Mouse (Mus musculus): Measurements from ENCODE around the gene Arsb.

Gene Arsb

DNA sequence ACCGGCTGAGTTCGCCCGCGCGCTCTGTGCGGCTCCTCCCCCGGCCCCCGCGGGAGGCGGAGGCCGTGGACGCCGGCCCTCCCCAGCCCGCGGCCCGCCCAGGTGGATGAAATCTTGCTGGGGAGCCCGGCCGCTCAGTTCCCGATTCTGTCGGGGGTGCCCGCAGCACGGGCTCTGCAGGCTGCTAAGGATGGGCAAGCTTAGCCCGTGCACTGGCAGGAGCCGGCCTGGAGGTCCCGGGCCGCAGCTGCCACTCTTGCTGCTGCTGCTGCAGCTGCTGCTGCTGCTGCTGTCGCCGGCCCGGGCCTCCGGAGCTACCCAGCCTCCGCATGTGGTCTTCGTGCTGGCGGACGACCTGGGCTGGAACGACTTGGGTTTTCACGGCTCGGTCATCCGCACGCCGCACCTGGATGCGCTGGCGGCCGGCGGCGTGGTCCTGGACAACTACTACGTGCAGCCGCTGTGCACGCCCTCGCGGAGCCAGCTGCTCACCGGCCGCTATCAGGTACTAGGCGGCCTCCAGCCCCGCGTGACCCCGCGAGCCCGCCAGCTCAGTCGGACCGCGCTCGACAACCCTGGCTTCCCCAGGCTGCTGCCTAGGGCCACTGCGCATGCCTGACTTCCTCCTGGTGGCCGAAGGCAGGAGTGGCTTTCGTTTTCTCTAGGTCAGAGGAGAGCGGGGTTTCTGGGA lies at the start of gene Arsb:
Arsb (plus strand) TSS at position 43 of the 691 bp plus-strand sequence.
- ATAC-seq (ENCODE audit: low TSS enrichment), result peak; percentile 77

DNA sequence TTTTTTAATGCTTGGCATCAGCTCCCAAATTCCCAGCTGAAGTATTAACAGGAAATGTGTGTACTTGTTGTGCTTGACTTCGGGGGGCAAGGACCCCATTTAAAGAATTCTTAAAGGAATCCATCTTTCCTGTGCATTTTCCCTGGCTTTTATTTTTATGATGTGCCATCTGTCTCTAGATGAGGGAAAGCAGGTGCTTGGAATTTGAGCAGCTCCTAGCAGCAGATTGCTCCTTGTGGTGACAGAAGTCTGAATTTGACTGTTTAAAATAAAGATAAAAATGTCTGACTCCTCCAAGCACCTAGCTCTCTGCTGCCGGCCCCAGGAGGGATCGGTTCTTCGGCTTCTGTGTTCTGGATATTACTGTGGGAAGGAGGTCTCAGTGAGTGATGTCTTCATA lies 49.5 kb upstream of the Arsb start:
- ATAC-seq (ENCODE audit: low TSS enrichment), result peak; percentile 60

DNA sequence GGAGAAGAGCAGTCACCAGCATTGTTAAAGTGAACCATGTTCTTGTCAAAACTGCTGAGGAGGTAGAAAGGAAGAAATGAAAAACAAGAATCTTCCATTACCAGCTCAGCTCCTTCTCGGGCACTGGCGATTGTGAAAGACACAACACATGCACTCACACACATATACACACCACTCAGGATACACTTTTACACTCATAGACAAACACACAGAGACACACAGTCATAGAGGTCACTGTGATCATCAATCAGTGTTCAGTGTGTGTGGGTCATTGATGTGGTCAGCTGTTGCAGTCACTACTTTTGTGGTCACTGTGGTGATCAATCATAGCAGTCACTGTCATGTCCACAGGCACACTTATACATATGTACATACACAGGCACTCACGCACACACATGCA lies 48.0 kb upstream of the Arsb start:
- no peak for ATAC-seq (ENCODE audit: low TSS enrichment)

DNA sequence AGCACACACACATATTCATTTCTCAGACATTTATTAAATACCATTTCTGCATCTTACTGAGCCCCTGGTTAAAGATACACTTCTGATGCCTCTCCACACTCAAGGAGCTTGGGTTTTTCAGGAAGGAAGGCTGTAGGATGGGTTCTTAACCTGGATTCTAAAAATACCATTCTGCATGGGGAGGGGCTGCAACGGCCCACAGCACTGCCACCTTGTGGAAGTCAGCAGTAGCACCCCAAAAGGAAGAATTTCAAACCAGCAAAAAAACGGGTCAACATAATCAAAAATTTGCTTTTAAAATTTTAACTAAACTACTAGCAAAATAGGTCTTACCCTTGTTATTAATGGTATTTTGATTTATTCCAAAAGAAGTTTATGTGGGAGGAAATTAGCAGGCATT lies 47.2 kb upstream of the Arsb start:
- peak; percentile 27; the same call in 1 of the 2 replicates for ATAC-seq (ENCODE audit: low TSS enrichment)

DNA sequence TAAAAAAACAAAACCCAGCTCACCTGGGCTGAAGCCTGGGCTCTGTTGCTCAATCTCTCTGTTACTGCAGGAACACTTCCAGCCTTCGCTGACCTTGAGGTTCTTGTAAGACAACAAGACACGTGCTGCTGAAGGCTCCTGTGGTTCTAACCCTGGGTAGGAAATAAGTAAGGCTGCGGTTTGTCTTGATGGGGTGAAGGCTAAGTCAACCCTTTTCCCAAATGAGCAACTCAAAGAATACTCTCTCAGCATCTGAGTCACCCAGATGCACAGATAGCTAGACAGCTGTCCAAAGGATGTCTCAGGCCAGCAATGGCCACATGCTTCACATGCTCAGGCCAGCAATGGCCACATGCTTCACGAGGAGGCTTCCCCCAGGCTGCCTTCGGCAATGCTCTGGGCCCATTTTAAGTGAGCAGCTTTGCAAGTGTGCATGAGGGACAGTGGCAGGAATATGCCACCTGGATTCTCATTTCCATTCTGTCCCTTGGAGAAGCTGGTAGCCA lies 36.2 kb upstream of the Arsb start:
- ATAC-seq (ENCODE audit: low TSS enrichment), result no peak

DNA sequence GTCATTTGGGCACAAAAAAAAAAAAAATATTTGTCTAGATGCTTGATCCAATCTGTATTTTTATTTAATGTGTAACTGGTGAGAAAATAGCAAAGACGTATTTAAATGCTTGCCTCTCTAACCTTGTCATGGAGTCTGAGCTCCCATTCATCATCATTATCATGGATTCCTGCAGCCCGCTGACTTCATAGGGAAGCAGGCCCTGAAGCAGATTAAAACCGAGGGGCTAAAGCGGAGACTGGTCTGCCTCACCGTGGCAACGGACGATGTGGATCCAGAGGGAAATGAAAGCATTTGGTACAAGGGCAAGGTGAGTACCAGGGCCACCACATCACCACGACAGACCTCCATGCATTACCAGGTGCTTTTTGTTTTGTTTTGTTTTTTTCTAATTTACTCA lies 27.3 kb upstream of the Arsb start:
- ATAC-seq (ENCODE audit: low TSS enrichment), result no peak

DNA sequence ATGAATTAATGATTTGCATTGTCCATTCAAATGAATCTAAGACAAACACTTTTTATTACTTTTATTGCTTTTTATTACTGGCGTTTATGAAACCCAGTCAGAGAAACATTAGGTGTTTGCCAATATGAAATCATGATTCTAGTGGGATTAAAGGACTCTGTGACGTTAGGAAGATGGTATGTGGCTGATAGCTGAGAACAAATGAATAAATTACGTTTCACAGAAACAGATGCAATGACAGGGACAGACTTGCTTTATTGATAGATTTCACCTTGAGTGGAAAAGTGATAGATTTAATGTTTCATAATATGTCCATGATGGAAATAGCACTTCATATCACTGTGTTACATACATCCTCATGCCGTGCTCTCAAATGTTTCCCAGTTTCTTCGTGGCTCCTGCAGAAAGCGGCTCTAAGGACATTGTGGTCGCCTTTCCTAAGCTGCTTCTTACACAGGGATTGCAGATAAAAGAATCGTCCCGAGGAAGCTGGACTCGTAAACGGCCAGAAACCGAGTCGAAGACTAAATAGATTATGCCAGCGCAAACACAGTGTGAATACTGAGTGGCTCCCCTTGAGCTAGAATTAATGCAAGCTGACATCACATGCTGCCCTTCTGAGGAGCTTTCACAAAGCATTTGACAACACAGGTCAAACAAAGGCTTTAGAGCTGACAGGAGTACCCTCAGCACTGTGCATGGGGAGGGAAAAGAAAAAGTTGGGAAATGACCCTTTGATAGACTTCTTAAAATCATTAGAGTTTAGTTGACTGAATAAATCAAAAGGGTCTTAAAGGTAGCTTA lies 18.6 kb upstream of the Arsb start:
- ATAC-seq (ENCODE audit: low TSS enrichment), result no peak

DNA sequence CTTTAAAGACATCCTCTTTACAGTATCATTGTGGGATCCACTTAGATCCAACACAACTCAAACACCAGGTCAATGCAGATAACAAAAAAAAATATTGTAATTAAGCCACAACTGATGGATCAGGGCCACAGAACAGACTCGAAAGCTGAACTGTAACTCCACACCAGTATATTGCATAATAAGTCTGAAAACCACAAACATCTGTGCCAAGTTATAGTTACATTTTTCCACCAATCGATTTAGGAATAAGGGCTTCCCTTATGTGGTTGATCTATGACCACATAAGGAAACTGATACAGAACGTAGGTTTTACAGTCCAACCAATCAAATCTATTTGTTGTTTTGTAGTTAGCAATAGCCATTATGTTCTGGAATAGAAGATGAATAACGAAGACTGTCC lies 16.3 kb upstream of the Arsb start:
- ATAC-seq (ENCODE audit: low TSS enrichment), result no peak

DNA sequence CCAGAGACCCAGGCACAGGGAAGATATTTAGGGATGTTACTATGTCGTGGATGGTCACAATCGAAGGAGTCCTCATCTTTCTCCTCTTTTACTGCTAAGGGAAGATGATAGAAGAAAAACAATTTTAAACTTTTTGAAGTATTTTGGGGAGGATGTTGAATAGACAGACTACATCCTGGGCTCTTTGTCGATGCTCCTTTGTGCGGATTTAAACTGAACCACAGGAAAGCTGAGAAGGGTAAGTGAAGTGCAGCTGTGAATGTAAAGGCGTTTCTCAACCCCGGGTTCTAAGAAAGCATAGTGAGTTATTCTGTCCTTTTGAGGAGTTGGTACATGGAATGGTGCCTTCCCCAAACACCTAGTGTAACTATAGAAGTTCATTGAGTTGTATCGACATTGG lies 14.8 kb upstream of the Arsb start:
- ATAC-seq (ENCODE audit: low TSS enrichment), result no peak

DNA sequence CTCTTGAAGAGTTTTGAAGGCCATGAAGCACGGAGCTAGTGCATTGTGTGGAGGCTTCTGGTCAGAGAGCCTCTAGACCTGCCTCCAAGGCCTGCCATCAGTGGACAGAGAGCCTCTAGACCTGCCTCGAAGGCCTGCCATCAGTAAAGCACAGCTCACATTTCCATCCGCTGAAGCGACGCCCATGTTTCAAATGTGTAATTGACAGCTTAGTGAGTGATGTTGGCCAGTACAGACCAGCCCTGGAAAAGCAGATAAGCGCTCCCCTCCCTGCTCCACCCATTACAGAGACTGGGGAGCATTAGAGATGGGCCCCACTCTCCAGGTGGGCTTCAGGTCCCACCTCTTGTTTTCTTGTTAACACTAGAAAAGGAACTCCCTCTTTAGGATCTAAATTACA lies 13.9 kb upstream of the Arsb start:
- ATAC-seq (ENCODE audit: low TSS enrichment), result no peak

DNA sequence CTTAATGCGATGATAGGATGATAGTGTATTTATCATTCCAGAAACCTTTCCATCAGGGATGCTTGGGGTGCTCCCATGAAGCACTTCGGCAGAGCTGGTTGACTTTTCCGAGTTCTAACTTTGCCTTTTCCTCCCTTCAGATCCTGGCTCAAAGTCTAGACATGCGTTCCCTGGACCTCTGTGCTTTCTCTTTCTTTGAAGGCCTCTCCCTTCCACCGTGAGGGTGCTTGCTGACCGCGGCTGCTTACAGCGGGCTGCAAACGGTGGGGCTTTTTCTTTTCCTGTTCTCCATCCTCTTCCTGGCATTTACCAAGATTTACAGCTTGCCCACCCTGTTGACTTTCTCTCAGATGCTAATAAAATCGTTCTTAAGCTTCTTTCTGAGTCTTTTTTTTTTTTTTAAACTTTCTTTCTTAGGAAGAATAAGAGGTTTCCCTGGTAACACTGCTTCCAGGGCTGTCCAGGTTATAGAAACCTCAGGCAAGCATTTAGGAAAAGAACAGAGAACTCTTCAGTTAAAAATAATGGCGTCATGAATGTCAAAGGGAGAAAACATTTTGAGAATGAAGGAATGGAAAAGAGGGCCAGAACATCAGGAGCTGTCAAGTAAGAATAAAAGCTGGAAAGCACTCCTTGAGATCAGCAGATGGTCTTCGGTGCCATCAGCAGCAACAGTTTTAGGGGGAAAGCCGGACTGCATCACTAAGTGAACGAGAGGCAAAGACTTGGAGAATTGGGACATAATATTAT lies 13.1 kb upstream of the Arsb start:
- ATAC-seq (ENCODE audit: low TSS enrichment), result no peak

DNA sequence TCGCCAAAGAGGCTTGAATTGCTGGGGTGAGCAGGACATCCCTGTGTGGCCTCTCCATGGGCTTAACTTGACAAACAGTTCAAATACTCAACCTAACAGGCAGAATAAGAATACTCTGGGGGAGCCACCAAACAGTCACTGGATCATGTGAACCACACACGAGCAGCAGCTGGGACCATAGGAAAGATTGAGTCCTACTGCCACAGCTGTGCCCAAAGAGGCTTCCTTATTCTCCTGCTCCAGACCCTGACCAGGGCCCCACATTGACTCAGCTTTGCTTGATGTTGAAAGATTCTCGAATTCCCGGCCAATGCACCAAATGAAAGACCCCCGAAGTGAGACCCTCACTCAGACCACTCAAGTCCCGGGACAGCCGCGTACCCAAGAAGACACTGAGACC lies 9.6 kb upstream of the Arsb start:
- no peak for ATAC-seq (ENCODE audit: low TSS enrichment)

DNA sequence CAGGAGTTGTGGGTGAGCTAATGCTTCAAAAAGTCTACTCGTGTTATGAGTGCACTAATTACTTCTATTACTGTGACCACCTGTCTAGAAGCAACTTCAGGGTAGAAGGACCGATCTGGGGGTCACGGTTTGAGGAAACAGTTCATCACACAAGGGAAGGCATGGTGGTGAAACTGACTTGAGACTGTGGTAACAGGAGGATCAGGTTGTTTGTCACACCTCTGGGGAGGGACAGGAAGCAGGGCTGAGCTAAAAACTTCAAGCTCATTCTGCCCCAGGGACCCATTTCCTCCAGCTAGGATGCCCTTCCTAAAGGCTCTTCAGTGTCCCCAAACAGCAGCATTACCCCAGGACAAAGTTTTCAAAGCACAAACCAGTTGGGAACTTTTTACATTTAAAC lies 8.6 kb upstream of the Arsb start:
- no peak for ATAC-seq (ENCODE audit: low TSS enrichment)

DNA sequence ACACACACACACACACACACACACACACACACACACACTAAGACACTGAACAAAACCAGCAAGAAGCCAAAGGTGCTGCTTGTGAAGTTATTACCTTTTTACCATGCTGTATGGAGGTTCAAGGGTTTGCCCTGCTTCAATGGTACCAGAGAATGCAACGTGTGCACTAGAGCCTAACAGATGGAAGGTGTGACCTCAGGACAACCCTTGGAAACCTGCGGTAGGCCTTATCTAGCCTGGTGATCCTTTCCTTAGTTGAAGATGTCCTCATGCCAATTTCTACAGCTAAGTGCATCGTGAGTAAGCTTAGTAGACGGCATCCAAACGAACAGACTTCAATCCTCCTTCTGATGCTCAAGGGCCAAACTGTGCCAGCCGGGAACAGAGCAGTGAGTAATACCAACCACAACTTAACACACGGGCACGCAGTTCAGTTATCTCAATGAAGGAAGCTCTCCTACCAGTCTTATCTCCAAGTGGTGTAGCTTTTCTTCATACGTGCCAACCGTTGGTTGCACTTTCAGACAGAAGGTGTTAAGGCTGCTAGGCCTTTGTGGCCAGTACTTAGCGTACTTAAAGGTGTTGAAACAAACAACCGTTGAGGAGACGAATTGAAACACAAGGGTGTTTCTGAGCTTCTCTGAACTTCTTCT lies 7.0 kb upstream of the Arsb start:
- ATAC-seq (ENCODE audit: low TSS enrichment), result no peak

DNA sequence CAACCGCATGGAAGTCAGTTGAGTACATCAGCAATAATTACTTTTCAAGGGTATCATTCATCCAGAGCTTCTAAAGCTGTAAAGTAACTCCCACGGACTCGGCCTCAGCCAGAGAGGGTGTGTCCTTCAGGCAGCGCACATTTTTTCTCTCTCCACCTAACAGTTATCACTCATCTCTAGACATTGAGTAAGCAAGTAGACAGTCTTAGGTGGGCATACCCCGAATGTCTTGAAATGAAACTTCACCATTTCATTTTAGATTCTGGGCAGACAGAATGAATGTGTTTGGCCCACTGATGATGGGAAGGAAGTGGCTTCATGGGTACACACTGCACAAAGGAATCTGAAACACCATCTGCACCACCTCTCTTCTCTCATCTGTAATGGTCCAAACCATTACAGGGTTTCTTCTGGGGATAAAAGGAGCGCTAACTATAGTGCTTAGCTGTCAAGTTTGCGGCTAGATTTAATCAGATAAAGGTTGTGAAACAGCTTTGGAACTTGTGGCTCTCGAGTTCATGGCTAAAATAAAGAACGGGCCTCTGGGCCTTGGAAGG lies 321 bp upstream of the Arsb start:
- ATAC-seq (ENCODE audit: low TSS enrichment), result peak; percentile 51

DNA sequence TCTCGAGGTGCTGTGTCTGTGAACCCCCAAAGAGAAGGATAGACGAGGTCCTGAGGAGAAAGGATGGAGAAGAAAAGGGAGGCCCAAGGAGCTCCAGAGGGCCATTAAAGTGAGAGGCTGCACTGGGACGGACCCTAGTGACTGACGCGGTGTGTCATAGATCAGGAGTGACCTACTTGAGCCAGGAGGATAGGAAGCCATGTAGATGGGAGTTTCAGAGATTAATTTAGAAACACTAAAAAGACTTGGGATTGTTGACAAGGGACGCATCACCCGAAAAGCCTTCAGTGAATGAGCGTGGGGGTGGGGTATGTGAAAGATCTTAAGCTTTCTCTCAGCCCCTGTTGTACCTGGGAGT lies 828 bp downstream of the Arsb start:
- ATAC-seq (ENCODE audit: low TSS enrichment), result peak; percentile 32; the same call in 1 of the 2 replicates

DNA sequence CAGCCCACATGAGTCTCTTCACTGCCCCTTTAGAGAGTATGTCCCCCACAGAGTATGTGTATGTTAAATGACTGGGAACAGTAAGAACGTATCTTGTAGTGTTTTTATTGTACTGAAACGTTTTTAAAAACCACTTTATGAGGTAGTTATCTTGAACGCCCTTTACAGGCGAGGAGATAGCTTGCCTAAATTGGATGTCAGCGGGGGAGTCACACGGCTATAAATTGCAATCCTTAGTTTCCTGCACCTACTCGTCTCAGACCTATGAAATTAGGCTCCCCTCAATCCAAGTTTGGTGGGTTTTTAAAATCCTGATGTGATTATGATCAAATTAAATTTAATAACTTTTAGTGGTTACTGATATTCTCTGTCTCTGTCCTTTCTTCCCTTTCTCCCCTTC lies 1.4 kb downstream of the Arsb start:
- ATAC-seq (ENCODE audit: low TSS enrichment), result peak; percentile 22; the same call in 1 of the 2 replicates

DNA sequence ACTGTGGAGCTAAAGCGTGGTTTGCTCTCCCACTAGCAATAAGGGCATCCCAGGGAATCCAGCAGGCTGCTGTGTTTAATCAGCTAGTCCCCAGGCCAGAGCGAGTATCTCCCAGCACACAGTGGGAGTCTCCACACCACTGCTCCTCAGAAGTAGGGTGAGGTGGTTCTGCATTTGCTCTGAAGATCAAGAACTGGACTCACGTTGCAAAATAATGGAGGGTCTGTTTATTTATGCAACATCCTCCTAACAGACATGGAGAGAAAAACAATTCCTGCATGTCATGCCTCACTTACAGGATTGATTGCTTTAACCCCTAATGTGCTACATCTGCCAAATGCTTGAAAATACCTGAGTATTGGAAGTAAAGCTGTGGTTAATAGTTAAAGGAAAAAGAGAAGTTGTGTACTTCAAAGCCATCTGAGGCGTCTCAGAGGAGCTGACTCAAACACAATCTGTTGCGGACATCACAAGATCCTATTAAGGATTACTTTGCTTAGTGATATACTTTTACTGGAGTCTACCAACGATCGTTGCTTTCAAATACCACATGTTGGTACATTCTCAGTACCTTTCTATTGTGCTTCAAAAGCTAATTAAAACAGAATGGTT lies 2.4 kb downstream of the Arsb start:
- ATAC-seq (ENCODE audit: low TSS enrichment), result no peak

DNA sequence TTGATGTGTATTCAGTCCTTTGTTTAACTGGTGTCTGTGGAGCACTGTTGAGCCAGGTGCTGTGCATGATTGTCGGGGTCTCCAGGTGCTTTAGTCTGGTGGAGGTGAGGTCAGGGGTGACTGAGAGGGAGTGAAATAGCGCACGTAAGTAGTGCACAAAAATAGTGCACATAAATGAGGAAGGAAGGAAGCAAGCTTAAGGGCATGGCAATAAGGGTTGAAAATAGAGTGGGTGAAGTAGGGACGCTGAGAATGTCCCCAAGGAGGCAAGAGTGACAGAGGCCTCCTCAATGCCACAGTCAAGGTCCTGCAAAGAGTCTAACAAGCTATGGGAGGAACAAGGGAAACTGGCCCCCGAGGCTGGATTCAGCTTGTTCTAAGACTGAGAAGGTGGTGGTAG lies 11.4 kb downstream of the Arsb start:
- no peak for ATAC-seq (ENCODE audit: low TSS enrichment)

DNA sequence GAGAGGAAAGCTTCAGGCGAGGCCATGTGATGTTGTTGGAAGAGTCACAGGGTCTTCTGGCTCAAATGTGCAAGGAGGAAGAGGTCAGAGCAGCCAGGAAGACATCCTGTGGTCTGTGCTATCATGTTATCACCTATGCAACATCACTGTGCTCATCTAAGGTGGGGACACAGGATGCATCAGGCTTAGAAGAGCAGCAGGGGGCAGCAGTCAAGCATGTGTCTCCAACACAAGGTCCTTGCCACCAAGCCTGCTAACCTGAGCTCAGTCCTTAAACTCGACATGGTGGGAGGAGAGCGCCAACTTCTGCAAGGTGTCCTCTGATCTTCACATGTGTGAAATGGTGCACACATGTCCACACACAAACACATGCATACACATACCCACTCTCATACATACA lies 13.9 kb downstream of the Arsb start:
- peak; percentile 60; the same call in 1 of the 2 replicates for ATAC-seq (ENCODE audit: low TSS enrichment)

DNA sequence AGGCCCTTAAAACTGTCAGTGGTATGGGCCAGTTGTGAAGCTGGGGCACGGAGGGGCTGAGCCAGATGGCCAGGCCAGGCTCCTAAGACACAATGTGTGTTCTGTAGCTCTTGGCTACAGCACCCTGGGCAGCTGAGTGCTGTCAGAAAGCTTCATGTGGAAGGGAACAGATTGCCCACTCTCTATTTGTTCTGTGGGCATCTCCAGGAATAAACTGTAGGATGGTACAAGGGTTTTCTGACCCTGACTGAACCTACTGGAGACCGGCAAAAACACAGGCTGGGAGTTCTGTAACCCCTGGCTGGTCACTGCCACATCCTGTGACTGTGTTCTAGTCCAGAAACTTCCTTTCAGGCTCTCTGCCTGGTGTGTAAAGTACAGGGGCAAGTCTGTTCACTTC lies 14.6 kb downstream of the Arsb start:
- ATAC-seq (ENCODE audit: low TSS enrichment), result 0 out of 2 replicates have a peak, but pooled peaks have one; percentile 11
